Mouse (Mus musculus) layer of hippocampus, adult 9-11 months (tissue): ENCODE results near the gene Gm21117.
"Not testable (repeated sequence)": the region's sequence is repeated elsewhere in the genome, so short reads cannot be mapped to it uniquely, and the experiment has no call there.

Source experiments
- DNase-seq: peaks from one replicate; pipeline ENCODE4 v3.0.0; 2022

The Gm21117 gene

DNA sequence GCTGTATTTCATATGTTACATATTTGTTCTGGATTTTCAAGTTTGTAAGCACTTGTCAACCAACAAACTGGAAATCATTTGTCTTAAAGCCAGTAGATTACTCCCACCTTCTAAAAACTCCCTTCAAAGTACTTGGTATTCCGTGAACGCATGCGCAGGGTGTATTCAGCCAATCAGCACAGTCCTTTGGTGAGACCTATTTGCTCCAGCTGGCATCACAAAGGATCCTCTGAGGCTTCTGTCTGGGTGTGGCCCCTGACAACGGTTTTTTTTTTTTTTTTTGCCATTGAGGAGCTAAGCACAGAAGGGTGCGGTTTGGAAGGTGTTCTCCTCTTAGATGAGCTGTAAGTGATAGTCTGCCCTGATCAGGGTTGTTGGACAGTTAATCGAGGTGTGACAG, at the start of gene Gm21117:
TSS of gene Gm21117 (plus strand) at position 301 of the 400 bp plus-strand sequence.
- DNase-seq = not testable (repeated sequence)
